Mouse (Mus musculus) ES-Bruce4 (cell line): Measurements from ENCODE around the gene Nfs1.

Experiments used
- CTCF ChIP-seq: IDR thresholded peaks from one replicate; pipeline ENCODE4 v1.8.1; 2011; ENCODE audit warnings: low read depth, low read length
- EP300 ChIP-seq: IDR thresholded peaks from 2 replicates; pipeline ENCODE4 v1.6.1; 2011; ENCODE audit warnings: low read depth, low read length; ENCODE audit not compliant: insufficient read depth
- POLR2A ChIP-seq: IDR thresholded peaks from one replicate; pipeline ENCODE4 v1.8.1; 2011; ENCODE audit warnings: low read length; ENCODE audit not compliant: insufficient read depth

DNA sequence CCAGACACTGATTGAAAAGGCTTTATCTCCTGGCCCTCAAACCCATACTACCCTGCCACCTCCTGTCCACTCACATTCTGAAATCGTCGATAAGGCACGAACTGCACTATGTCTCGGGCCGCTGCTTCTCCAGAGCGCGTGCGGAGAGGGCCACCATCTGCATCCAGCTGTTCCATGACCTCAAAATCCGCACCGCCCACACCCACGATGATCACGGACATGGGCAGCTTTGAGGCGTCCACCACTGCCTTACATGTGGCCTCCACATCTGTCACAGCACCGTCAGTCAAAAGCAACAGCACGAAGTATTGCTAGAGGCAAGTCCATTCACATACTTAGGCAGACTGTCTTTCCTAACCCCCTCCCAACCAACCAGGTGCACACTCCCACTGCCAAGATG, 70.3 kb downstream of the Nfs1 start:
- TF ChIP-seq CTCF, result no peak
- TF ChIP-seq POLR2A, result no peak
- TF ChIP-seq EP300, result no peak
